Mouse (Mus musculus) right cerebral cortex, postnatal 14 days (tissue): ENCODE data around the gene Onecut3.

Experiments used
- DNase-seq: peaks from one replicate; pipeline ENCODE4 v3.0.0; 2022

Onecut3 gene

DNA sequence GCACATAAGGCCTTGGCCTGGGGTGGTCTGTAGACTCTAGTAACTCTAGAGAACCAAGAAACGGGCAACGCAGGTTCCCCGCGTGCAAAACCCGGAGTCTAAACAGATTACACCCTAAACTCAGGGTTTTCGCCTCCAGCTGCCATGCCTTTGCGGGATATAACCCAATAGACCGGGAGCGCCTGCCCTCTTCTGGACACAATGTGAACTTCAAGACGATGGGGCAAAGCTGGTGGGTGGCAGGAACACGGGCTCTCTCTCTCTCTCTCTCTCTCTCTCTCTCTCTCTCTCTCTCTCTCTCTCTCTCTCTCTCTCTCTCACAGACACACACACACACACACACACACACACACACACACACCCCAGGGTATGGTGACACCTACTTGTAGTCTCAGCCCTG, 11.6 kb downstream of the Onecut3 start:
- peak; percentile 66 for DNase-seq

DNA sequence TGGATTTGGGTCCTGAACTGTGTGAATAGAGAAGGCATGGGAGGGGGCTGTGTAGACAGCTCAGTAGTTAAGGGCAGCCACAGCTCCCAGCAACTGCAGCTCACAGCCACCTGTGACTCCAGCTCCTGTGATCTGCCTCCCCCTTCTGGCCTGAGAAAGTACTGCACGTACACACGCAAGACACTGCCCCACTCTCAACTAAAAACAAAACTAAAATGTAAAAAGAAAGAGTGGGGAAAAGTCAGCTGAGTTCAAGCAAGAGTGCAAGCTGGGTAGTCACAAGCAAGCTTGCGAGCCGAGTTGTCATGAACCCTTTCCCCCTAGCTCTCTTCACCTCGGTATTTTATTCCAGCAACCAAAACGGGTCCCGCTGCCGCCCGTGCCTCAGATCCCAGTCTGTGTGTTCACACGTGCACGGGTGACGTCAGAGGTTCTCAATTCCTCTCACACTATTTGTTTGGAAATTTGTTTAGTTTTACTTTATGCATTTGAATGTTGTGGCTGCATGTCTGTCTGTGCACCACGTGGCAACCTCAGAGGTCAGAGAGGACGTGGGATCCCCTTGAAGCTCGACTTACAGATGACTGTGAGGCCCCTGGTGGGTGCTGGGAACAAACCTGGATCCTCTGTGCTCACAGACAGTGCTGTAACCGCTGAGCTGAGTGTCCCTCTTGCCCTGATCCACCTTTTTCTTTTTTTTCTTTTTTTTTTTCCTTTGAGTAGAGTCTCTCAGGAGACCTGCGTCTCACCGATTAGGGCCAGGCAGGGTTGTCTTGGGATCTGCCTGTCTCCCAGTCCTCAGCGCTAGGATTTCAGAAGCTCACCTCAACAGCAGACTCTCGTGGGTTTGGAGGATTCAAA, 15.0 kb downstream of the Onecut3 start:
- DNase-seq: peak; percentile 91

DNA sequence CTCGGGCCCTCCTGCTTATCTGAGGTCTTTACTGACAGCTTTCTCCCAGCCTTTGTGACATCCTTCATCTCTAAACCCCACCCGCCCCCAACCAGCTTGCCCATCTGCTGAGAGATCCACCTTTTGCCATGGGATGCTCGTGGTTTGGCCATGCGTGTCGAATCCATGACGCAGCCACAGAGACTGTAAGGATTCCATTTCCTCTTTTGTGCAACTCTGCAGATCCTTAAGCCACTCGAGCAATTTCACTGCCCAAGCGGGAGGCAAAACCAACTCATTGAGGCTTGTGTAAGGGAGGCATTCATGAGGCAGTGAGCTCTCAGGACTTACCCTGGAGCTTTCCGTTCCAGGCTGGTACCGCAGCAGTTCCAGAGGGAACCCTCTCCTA, 15.6 kb downstream of the Onecut3 start:
- DNase-seq: no peak

DNA sequence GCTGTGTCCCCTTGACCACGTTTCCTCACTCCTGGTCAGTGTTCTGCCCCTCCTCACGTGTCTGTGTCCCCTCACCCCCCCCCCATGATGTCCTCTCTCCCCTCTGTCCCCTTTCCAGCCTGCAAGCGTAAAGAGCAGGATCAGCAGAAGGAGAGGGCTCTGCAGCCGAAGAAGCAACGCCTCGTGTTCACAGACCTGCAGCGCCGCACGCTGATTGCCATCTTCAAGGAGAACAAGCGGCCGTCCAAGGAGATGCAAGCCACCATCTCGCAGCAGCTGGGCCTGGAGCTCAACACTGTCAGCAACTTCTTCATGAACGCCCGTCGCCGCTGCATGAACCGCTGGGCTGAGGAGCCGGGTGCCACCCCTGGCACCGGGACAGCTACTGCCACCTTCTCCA, 19.1 kb downstream of the Onecut3 start:
- DNase-seq: no peak

DNA sequence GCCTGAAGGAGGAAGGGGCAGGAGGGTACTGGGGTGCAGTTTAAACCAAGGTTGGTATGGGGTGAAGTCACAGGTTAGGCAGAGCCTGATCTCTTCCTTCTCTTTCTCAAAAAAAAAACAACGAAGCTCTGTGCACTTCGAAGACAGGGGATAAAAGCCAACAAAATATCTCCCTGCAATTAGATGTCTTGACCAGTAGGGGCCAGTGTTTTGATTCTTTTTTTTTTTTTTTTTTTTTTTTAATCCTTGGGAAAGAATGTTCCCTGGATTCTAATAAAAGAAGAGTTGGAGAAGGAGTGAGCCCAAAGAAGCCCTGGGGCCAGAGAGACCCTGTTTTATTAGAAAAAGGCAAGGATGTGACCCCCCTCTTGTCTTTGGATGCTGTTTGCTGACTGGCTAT, 24.7 kb downstream of the Onecut3 start:
- no peak for DNase-seq

DNA sequence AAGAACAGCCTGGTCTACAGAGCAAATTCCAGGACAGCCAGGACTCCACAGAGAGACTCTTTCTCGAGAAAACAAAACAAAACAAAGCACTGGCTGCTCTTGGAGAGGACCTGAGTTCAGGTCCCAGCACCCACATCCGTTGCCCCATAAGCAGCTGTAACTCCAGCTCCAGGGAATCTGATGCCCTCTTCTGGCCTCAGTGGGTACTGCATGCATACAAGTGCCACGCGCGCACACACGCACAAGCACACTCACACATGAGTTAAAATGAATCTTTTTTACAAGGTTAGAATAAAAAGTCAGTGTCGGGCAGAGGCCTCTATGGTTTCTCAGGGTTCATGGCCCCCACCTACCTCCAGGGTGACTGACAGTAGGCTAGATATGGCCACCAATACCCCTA, 28.7 kb downstream of the Onecut3 start:
- DNase-seq: no peak

DNA sequence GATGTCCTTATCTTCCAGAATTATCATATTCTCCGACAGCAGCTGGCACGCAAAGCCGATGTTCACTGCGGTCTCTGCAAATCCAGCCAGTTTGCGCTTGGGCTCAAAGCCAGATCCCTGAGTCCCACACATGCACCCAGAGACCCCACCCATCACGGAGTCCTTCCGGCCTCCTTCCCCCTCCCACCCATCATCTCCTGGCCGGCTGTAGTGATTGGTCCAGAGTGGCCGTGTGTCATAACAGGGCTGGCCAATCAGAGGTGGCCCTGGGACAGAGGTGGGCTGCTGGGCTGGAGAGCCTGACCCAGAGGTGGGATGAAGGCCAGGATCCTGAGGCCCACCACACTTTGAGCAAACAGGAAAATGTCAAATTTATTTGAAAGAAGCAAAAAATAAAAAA, 31.5 kb downstream of the Onecut3 start:
- DNase-seq: no peak

DNA sequence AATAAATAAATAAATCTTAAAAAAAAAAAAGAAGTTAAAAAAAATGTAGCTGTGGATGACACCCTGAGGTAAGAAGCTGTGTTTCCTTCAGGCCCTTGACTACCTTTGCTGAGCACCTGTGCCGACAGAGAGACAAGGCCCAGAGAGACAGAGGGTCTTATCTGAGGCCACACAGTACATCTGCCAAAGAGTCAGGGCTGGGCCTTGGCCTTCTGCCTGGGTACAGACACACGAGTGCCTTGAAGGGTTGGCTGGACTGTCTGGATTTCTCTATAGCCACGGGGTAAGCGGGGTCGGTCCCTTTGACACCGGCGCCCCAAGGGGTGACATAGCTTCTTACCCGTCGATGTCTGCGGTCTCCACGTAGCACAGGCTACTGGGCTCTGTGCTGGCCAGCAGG, 38.1 kb downstream of the Onecut3 start:
- DNase-seq: no peak

DNA sequence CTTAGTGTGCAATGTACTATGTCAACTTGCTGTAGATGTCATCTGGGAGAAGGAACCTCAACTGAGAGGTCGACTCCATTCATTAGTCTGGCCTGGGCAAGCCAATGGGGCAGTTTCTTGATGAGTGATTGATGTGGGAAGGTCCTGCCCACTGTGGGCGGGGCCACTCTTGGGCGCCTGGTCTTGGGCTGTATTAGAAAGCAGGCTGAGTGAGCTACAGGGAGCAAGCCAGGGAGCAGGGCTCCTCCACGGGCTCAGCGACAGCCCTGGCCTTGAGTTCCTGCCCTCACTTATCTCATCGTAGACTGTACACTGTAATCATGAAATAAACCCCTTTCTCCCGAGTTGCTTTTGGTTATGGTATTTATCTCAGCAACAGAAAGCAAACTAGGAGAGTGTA, 39.1 kb downstream of the Onecut3 start:
- DNase-seq: no peak

DNA sequence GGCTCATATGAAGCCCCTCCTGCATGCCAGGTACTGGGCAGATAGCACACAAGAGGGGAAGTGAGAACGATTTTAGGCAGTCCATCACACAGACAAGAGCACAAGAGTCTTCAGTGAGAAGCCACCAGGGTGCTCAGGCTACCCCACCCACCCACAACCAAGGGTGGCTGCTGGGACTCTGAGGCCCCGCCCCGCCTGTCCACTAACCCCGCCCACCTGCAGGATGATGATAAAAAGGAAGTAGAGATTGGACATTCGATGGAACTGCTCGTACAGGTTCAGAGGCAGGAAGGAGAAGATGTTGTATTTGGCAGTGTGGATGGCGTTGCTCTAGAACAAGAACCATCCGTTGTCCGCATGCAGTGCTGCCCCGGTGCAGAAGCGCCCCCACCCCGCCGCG, 40.4 kb downstream of the Onecut3 start:
- no peak for DNase-seq

DNA sequence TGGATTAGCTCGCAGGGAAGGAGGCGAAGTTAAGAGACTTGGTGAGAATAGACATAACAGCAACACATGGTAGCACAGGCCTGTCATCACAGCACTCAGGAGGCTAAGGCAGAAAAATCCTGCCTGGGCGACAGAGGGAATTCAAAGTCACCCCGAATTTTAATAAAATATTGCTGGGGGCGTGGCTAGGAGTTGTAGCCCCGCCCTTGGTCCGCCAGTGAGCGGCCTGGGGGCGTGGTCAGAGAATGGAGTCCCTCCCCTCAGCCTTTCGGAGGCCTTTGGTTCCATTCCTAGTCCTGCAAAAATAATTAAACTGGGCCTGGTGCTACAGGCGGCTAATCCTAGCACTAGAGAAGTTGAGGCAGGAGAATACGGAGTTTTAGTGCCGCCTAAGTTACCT, 41.1 kb downstream of the Onecut3 start:
- DNase-seq: no peak

DNA sequence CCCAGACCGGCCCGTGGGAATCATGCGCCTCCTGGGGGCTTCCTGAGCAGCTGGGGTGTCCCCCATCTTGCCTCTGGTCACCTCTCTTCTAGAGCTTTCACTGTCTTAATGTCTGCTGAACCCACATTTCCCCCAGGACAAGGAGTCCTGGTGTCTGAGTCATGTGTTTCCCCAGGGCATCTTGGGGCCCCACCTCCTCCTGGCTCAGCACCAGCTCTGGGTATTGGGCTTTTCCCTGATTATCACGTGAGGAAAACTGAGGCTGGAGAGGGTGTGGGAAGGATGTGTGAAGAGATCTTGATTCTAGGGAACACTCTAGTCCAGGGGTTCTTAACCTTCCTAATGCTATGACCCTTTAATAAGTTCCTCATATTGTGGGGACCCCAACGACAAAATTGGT, 43.5 kb downstream of the Onecut3 start:
- DNase-seq: no peak

DNA sequence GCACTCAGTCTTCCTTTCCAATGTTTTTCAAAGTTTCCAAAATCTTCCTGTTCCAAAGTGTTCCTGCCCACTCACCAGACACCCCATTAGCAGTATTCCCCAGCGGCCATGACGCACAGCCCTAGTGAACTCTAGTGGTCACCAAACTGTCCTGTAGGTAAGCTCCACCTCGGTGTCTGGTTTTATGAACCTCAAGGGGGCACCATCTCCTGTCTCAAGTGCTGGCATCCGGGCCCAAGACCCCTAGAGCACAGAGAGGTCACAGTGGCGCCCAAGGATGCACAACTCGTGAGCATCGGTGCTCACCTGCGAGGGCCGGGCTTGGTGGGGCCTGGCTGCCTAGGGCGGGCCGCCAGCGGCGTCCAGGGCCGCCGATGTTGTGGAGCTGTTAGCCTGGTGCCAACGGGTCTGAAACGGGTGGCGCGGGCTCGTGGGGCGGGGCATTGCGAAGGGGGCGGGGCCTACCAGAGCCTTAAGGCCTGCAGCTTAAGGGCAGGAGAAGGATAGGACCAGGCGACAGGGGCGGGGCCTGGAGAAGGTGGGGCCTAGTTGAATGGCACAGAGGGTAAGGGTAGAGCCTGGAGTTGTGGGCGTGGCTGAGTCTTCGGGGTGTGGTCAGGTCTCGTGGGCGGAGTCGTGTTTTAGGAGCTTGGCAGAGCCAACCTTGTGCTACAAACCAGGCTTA, 44.2 kb downstream of the Onecut3 start, which contains the start of gene Atp8b3:
Atp8b3 (minus strand) TSS at position 415 of the 685 bp plus-strand sequence.
- peak; percentile 40 for DNase-seq

DNA sequence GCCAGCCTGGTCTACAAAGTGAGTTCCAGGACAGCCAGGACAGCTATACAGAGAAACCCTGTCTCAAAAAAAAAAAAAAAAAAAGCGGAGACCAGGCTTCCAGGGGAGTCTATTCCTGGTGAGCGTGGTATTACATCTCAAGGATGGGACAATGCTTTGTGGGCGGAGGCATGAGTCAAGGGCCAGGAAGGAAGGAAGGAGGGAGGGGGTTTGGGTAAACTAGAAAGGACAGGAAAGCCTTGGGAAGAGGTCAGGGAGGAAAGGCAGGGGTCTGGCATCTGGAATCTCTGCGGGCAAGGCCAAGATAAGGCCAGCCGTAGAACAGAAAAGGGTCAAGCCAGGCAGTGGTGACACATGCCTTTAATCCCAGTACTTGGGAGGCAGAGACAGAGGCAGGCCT, 44.9 kb downstream of the Onecut3 start:
- DNase-seq: no peak

DNA sequence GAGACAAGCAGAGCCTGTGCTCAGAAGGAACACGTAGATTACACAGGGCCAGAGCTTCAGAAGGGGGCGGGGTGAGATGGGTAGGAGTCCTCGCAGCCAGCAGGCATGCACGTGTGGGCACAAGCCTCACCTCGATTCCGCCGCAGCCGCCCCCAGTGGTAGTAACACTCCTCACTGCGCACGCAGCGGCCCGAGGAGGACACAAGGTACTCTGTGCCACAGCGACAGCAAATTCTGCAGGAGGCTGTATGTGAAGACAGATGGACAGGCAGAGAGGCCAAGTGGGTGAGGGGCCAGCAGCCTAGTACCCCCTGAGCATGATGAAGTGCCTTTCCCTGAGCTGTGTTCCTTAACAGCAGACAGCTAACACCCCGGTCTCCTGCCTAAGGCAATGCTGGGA, 49.2 kb downstream of the Onecut3 start:
- DNase-seq: no peak

DNA sequence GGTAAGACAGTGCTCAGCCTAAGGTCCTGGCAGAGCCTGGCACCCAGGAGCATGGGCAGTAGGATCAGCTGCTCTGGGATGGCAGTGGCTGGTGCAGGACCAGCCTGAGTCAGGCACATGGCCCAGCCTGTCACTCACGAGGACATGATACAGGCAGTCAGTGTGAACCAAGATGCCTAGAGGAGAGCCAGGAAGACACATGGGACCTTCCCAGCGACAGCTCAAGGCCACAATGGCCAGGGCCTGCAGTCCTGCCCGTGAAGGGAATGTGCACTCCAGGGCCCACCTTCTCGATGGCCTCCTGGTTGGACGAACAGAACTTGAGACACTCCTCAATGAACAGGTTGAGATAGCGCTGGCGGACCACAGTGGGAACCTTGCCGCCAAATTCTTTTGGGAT, 51.0 kb downstream of the Onecut3 start:
- no peak for DNase-seq

DNA sequence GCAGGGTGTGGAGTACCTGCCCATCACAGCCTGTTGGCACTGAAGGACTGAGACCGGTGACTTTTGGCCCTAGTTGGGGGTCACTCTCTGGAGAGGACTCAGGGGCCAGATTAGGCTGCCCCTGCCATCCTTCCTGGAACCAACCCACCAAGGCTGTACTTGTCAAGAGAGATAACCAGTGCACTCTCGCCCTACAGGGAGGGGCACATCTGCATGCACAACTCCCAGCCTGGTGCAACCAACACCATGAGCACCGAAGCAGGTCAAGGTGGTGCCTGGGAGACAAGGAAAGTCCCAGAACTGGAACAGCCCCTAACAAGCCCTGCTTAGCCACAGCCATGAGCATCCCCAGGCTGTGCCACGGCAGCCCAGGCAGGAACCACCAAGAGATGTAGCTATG, 52.3 kb downstream of the Onecut3 start:
- DNase-seq: no peak

DNA sequence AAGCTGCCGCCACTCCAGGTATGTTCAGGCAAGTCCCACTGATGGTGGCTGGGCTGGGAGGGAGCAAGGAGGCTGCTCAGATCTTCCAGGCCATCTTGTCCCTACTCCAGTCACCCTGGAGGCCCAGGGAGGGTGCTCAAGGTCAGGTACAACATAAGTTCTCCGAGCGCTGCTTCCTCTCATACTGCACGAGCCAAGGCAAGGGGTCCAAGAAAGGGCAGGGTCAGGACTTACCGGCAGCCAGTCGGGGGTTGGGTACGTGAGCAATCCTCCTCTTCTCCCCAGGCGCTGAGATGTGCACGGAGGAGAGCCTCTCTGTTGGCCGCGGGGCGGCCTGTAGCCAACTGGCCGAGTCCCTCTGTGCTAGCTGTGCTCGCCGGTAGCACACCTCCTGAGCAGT, 52.9 kb downstream of the Onecut3 start:
- DNase-seq: no peak

DNA sequence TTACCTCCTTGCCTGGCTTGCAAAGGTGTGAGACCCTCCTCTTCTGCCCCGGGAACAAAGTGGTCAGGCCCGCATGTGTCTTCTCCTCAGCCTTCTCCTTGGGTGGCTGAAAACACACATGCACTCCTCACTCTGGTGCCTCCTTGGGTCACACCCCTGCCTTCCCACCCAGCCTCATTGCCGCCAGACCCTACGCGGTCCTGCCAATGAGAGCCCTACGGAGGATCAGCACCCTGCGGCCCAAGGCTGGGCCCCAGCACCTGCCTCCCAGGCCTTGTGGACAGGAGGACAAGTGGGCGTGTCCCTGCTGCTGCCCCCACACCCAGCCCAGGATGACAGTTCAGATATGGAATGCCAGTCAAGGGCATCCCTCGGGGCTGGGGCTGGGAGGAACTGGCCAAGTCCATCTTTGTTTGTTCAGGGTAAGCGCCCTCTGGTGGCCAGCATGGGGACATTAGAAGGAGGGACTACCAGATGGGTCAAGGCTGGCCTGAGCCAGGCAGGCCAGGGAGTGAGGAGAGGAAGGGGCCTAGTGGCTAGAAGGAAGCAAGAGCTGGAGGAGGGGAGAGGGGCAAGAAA, 53.9 kb downstream of the Onecut3 start:
- DNase-seq: peak; percentile 65

DNA sequence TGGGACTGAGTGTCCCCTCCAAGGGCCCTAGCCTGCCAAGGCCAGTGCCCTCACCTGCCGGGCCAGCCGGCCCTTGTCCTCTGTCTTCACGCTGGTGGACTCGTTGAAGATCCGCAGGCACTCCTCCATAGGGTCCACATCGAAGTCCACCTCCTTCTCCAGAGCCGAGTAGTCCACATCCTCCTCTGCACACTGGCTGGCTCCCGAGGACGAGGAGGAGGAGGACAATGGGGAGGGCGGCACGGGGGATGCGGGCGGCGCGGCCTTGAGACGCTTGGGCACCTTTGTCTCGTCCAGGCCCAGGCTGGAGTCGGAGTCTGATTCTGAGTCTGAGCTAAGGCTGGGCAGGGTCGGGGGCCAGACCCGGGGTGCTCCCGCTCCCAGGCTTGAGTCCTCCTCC, 54.6 kb downstream of the Onecut3 start:
- no peak for DNase-seq

DNA sequence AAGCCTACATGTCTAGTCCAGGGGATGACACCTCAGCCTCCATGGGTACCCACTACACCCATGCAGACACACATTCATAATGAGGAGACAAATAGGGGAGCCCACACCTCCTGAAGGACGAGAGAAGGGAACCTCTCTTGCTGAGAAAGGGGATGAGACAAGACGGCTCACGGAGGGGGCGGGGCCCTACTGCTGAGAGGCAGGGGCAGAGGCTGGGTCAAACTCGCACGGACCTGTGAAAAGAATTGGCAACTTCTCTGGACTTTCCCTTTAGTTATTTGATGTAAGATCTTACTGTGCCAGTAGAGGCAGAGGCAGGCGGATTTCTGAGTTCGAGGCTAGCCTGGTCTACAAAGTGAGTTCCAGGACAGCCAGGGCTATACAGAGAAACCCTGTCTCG, 57.7 kb downstream of the Onecut3 start:
- no peak for DNase-seq

DNA sequence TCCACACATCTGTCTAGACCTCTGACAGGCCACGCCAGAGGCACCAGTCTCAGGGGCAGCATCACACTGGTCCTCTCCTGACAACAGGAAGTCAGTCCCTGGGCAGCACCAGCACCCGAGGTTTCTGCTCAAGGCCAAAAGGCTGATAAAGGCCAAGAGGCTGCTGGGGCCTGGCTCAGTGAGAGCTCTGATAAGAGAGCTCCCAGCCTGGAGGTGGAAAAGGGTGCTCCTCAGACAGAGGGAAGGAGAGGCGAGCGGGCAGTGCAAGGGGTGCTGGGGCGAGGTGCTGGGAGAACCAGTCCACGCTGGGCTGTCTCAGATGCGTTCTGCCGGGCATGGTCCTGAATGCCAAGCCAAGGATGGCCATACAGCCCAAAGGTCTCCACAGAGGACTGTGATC, 58.9 kb downstream of the Onecut3 start:
- DNase-seq: no peak

DNA sequence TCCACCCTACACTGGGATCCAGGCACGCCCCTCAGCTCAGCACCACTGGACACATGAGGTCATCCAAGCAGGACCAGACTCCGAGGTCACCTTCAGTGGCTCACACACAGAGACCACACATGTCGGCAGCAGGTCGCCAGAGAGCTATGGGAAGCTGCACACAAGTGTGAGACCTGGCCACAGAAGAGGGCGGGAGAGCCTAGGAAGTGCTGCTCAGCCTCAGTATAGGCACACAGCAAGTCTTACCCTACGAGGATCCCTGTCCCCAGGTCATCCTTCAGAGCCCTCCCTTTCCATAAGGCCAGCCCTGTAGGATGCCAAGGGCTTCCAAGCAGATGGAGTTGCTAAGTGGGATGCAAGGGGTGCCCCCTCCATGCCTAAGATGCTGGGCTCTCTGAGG, 59.4 kb downstream of the Onecut3 start:
- no peak for DNase-seq

DNA sequence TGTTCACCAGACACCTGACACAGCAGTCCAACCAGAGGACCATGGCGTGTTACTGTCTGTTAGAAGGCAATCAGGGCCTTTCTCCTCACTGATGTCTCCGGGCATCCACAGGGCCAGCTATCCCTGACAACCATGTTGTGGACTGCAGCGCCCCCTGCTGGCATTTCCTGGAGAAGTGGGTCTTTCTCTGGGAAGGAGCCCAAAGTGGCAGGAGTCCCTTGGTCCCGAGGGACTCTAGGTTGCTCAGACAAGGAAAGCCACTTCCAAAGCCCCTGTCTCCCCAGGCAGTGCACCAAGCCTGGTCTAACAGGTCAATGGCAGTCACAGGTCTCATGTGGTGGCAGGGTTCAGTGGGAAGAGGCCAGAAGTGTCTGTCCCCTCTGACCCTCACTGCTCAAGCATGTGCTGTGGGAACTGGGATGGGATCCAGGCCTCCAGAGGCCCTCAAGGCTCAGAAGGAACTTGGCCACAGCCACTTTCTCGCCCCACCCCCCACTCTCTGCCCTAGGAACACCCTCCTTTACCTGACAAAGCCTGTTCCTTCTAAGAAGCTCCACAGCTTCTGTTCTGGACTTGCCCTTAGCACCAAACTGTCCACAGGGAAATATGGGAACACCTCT, 62.8 kb downstream of the Onecut3 start:
- peak; percentile 85 for DNase-seq
